Mouse (Mus musculus): ENCODE data around the gene Tamm41.

- peak; percentile 22; the same call in 1 of the 2 replicates for TF ChIP-seq CTCF (IDR thresholded peaks at IDR 0.05; ENCODE audit: low read depth)
- TF ChIP-seq EP300 (IDR thresholded peaks at IDR 0.05; ENCODE audit: low read depth): no peak
These were observed 8.4 kb downstream of the Tamm41 start for GRCm38 (mm10) chr6:115029248-115029647.
